Mouse (Mus musculus) midbrain, embryonic 14.5 days (tissue): ENCODE data around the gene Ppp1r3e. TPM values are rescaled to one million over a fixed set of nuclear protein-coding genes. Genes with fewer than 3 reads are reported as not detected.

Experiments used
- ATAC-seq: fragments of 200-750 bp; cut with Nextera tagmentation; 2 replicates; pipeline ENCODE4 v1.8.0; 2017; ENCODE audit warnings: moderate number of reproducible peaks, moderate library complexity; ENCODE audit not compliant: low FRiP score, low TSS enrichment
- DNase-seq: peaks from one replicate; pipeline ENCODE4 v3.0.0-alpha.2; 2015
- H3K27ac ChIP-seq: fragments of 300-500 bp; sonication (generic); replicated peaks from 2 replicates; pipeline ENCODE4 v1.5.1; 2014; ENCODE audit warnings: mild to moderate bottlenecking, low read depth, low read length, moderate library complexity
- H3K27me3 ChIP-seq: fragments of 300-500 bp; sonication (generic); 2 replicates; pipeline ENCODE4 v1.6.1; 2014; ENCODE audit warnings: low read length, control low read depth, mixed read lengths; ENCODE audit not compliant: control insufficient read depth, insufficient read depth
- H3K36me3 ChIP-seq: fragments of 300-500 bp; sonication (generic); 2 replicates; pipeline ENCODE4 v1.6.1; 2014; ENCODE audit warnings: low read length, control low read depth; ENCODE audit not compliant: control insufficient read depth, insufficient read depth
- H3K4me1 ChIP-seq: fragments of 300-500 bp; sonication (generic); 2 replicates; pipeline ENCODE4 v1.6.1; 2014; ENCODE audit warnings: mild to moderate bottlenecking, antibody characterized with exemption, low read length, control low read depth; ENCODE audit not compliant: control insufficient read depth, insufficient read depth
- H3K4me2 ChIP-seq: fragments of 300-500 bp; sonication (generic); 2 replicates; pipeline ENCODE4 v1.6.1; 2014; ENCODE audit warnings: mild to moderate bottlenecking, low read length, moderate library complexity
- H3K4me3 ChIP-seq: fragments of 300-500 bp; sonication (generic); replicated peaks from 2 replicates; pipeline ENCODE4 v1.5.1; 2014; ENCODE audit warnings: low read depth, low read length
- H3K9ac ChIP-seq: fragments of 300-500 bp; sonication (generic); replicated peaks from 2 replicates; pipeline ENCODE4 v1.6.1; 2014; ENCODE audit warnings: mild to moderate bottlenecking, low read length, moderate library complexity
- H3K9me3 ChIP-seq: fragments of 300-500 bp; sonication (generic); 2 replicates; pipeline ENCODE4 v1.6.1; 2016; ENCODE audit warnings: low read length, control low read depth, mixed read lengths; ENCODE audit not compliant: control insufficient read depth
- WGBS: fragments of 180-500 bp; shearing (Covaris S2); extraction: QIAGEN DNeasy Blood & Tissue Kit; methylation state at CpG from one replicate; pipeline ENCODE4 v1.1.7; 2014; 5-methylcytosine and 5-hydroxymethylcytosine counted together
- polyA plus RNA-seq: library from polyadenylated mRNA; unstranded; fragments of >200 nt; fragmentation: Nextera tagmentation; extraction: Ambion mirVana; gene quantifications from 2 replicates; pipeline ENCODE4 v1.2.1, GENCODE M21; 2014

The Ppp1r3e gene
- polyA plus RNA-seq, 1 experiment from 2014 or later: 2.1 TPM

GRCm38 (mm10) chr14:54855726-54856125 is 21.6 kb downstream of the Ppp1r3e start:
- H3K4me2 ChIP-seq: no peak overlapping the region
- no peak for ATAC-seq
- H3K27ac ChIP-seq: no peak overlapping the region
- H3K4me3 ChIP-seq: no peak overlapping the region
- H3K4me1 ChIP-seq: no peaks in the 10 kb centered on the region
- H3K9me3 ChIP-seq: no peaks in the 10 kb centered on the region
- no peak overlapping the region for H3K9ac ChIP-seq
- DNase-seq: no peak
- peaks cover 22% of the 10 kb centered on the region; the same call in 1 of the 2 replicates for H3K36me3 ChIP-seq
- no peaks in the 10 kb centered on the region for H3K27me3 ChIP-seq
- WGBS: 96% methylated on average over 3 of the region's 3 CpGs

GRCm38 (mm10) chr14:54843461-54843860 is 33.9 kb downstream of the Ppp1r3e start:
- 7% methylated on average over 4 of the region's 4 CpGs for WGBS

GRCm38 (mm10) chr14:54823716-54824115 is 53.6 kb downstream of the Ppp1r3e start:
- H3K4me1 ChIP-seq: no peaks in the 10 kb centered on the region
- no peaks in the 10 kb centered on the region for H3K9me3 ChIP-seq
- no peak for ATAC-seq
- no peaks in the 10 kb centered on the region for H3K36me3 ChIP-seq
- no peak overlapping the region for H3K4me2 ChIP-seq
- no peak overlapping the region for H3K4me3 ChIP-seq
- no peak for DNase-seq
- H3K9ac ChIP-seq: no peak overlapping the region
- no peaks in the 10 kb centered on the region for H3K27me3 ChIP-seq
- no peak overlapping the region for H3K27ac ChIP-seq
- WGBS: 95% methylated on average over 1 of the region's 1 CpGs

More at GRCm38 (mm10) chr14:54843461-54843860, 33.9 kb downstream of the Ppp1r3e start:
- Histone ChIP-seq H3K4me2 (no peak overlapping the region), H3K9me3 (no peaks in the 10 kb centered on the region), H3K9ac (no peak overlapping the region), H3K27ac (no peak overlapping the region), H3K4me1 (no peaks in the 10 kb centered on the region), H3K36me3 (no peaks in the 10 kb centered on the region), H3K4me3 (no peak overlapping the region), H3K27me3 (no peaks in the 10 kb centered on the region)
- ATAC-seq (no peak), DNase-seq (peak; percentile 85)

Other genes with a start within 250 kb of the Ppp1r3e start
- not detected in 2 replicates for gene Gm17606, start 236.6 kb downstream of the Ppp1r3e start, polyA plus RNA-seq
- 11.6 and 12.4 TPM in 2 replicates for gene Cdh24, start 236.2 kb downstream of the Ppp1r3e start, polyA plus RNA-seq
- 74.0 and 79.1 TPM in 2 replicates for gene 1700123O20Rik, start 191.3 kb downstream of the Ppp1r3e start, polyA plus RNA-seq
- gene Acin1, start 190.6 kb downstream of the Ppp1r3e start, polyA plus RNA-seq: 128 and 143 TPM in 2 replicates
- 0.20 TPM in 2 replicates for gene Gm29776, start 178.7 kb downstream of the Ppp1r3e start, polyA plus RNA-seq
- gene Cebpe, start 165.4 kb downstream of the Ppp1r3e start, polyA plus RNA-seq: not detected in 2 replicates
- gene Slc7a8, start 95.6 kb downstream of the Ppp1r3e start, polyA plus RNA-seq: 5.7 and 7.6 TPM in 2 replicates
- gene Rnf212b, start 63.4 kb downstream of the Ppp1r3e start, polyA plus RNA-seq: not detected in 2 replicates
- 6.0 and 9.4 TPM in 2 replicates for gene Homez, start 6.6 kb downstream of the Ppp1r3e start, polyA plus RNA-seq
- gene Bcl2l2, start 5.8 kb upstream of the Ppp1r3e start, polyA plus RNA-seq: 5.5 and 5.8 TPM in 2 replicates
- not detected in 2 replicates for gene Gm20521, start 5.9 kb upstream of the Ppp1r3e start, polyA plus RNA-seq
- 171 and 206 TPM in 2 replicates for gene Pabpn1, start 14.9 kb upstream of the Ppp1r3e start, polyA plus RNA-seq
- 110 and 304 TPM in 2 replicates for gene Slc22a17, start 35.6 kb upstream of the Ppp1r3e start, polyA plus RNA-seq
- 10.2 and 18.3 TPM in 2 replicates for gene Efs, start 48.6 kb upstream of the Ppp1r3e start, polyA plus RNA-seq
- gene Il25, start 55.1 kb upstream of the Ppp1r3e start, polyA plus RNA-seq: not detected in 2 replicates
- 4.2 and 4.3 TPM in 2 replicates for gene Cmtm5, start 58.7 kb upstream of the Ppp1r3e start, polyA plus RNA-seq
- gene Myh6, start 89.4 kb upstream of the Ppp1r3e start, polyA plus RNA-seq: 0.98 and 1.7 TPM in 2 replicates
- not detected in 2 replicates for gene Gm17428, start 99.4 kb upstream of the Ppp1r3e start, polyA plus RNA-seq
- gene Myh7, start 117.1 kb upstream of the Ppp1r3e start, polyA plus RNA-seq: 5.4 and 7.7 TPM in 2 replicates
- 51.7 and 54.3 TPM in 2 replicates for gene Ngdn, start 137.9 kb upstream of the Ppp1r3e start, polyA plus RNA-seq
- 24.9 and 28.4 TPM in 2 replicates for gene Zfhx2, start 214.8 kb upstream of the Ppp1r3e start, polyA plus RNA-seq
- gene Thtpa, start 217.2 kb upstream of the Ppp1r3e start, polyA plus RNA-seq: 27.9 and 33.7 TPM in 2 replicates
- 6.8 and 7.6 TPM in 2 replicates for gene Ap1g2, start 229.0 kb upstream of the Ppp1r3e start, polyA plus RNA-seq
- 31.1 and 38.9 TPM in 2 replicates for gene Jph4, start 239.4 kb upstream of the Ppp1r3e start, polyA plus RNA-seq